Mouse (Mus musculus): ENCODE data around the gene Defa28.
"Not testable (repeated sequence)": the region's sequence is repeated elsewhere in the genome, so short reads cannot be mapped to it uniquely, and the experiment has no call there.

Defa28 gene

GRCm38 (mm10) chr8:21582706-21583105 is at the start of gene Defa28:
Gene Defa28, plus strand, starts transcription at chr8:21583006.
- not testable (repeated sequence) for DNase-seq (ENCODE audit: low read depth, low spot score)

GRCm38 (mm10) chr8:21565086-21565485 is 17.7 kb upstream of the Defa28 start, which contains the start of gene Defa37:
Gene Defa37, plus strand, starts transcription at chr8:21565386.
- not testable (repeated sequence) for DNase-seq (ENCODE audit: low read depth, low spot score)

- DNase-seq (ENCODE audit: low read depth, low spot score) = not testable (repeated sequence)
These were observed 11.6 kb downstream of the Defa28 start, which contains the start of gene Gm7861 for GRCm38 (mm10) chr8:21594408-21594807. Gene Gm7861, minus strand, starts transcription at chr8:21594508.

- DNase-seq (ENCODE audit: low read depth, low spot score) = not testable (repeated sequence)
These were observed 35.1 kb downstream of the Defa28 start, which contains the start of gene Defa26 for GRCm38 (mm10) chr8:21617883-21618282. Gene Defa26, plus strand, starts transcription at chr8:21618183.

Measured in skeletal muscle tissue, adult 2 months (tissue).